Mouse (Mus musculus) MEL (cell line): ENCODE data around the gene Vpreb1. TPM values are rescaled to one million over a fixed set of nuclear protein-coding genes. Genes with fewer than 3 reads are reported as not detected.

ENCODE experiments used
- DNase-seq: peaks from one replicate; pipeline ENCODE4 v3.0.0; 2011; ENCODE audit warnings: low read depth, low spot score
- H3K27ac ChIP-seq: 2 replicates; pipeline ENCODE4 v1.5.1; 2012; ENCODE audit warnings: low read depth, mild to moderate bottlenecking, control low read depth, low read length, moderate library complexity; ENCODE audit not compliant: control insufficient read depth
- H3K27me3 ChIP-seq, 2 experiments: fragments of 150-350 bp in 1 of 2; sonication (generic) in 1 of 2; 2 replicates each; pipeline ENCODE4 v1.6.1; 2012; ENCODE audit warnings: low read length in 2 of 2, mild to moderate bottlenecking in 2 of 2, improper control_type of control experiment in 1 of 2, moderate library complexity in 1 of 2; ENCODE audit not compliant: insufficient read depth in 2 of 2, control insufficient read depth in 1 of 2
- H3K36me3 ChIP-seq, 2 experiments: 2 replicates each; pipeline ENCODE4 v1.6.1; 2012 to 2014; ENCODE audit warnings: low read length in 2 of 2, improper control_type of control experiment in 1 of 2, inconsistent platforms in 1 of 2, mild to moderate bottlenecking in 1 of 2; ENCODE audit not compliant: insufficient read depth in 2 of 2, control insufficient read depth in 1 of 2
- H3K4me1 ChIP-seq, 2 experiments: fragments of 150-350 bp in 1 of 2; sonication (generic) in 1 of 2; 2 replicates each; pipeline ENCODE4 v1.6.1; 2012; ENCODE audit warnings: low read length in 2 of 2, improper control_type of control experiment in 1 of 2, mild to moderate bottlenecking in 1 of 2; ENCODE audit not compliant: insufficient read depth in 2 of 2, control insufficient read depth in 1 of 2
- H3K4me3 ChIP-seq, 2 experiments: fragments of 150-350 bp in 1 of 2; sonication (generic) in 1 of 2; 2 replicates each; pipeline ENCODE4 v1.5.1; 2012; ENCODE audit warnings: low read depth in 2 of 2, low read length in 2 of 2, mild to moderate bottlenecking in 2 of 2, moderate library complexity in 2 of 2, control low read depth in 1 of 2, improper control_type of control experiment in 1 of 2; ENCODE audit not compliant: control insufficient read depth in 1 of 2, insufficient read depth in 1 of 2
- H3K79me2 ChIP-seq: 2 replicates; pipeline ENCODE4 v1.6.1; 2012; ENCODE audit warnings: mild to moderate bottlenecking, low read length, moderate library complexity; ENCODE audit not compliant: control insufficient read depth, poor library complexity, insufficient read depth
- H3K9ac ChIP-seq: 2 replicates; pipeline ENCODE4 v1.6.1; 2012; ENCODE audit warnings: low read depth, mild to moderate bottlenecking, control low read depth, low read length, moderate library complexity; ENCODE audit not compliant: control insufficient read depth, poor library complexity, severe bottlenecking
- H3K9me3 ChIP-seq: fragments of 150-350 bp; sonication (generic); replicated peaks from 2 replicates; pipeline ENCODE4 v1.6.1; 2012; ENCODE audit warnings: mild to moderate bottlenecking, low read length, improper control_type of control experiment, moderate library complexity; ENCODE audit not compliant: insufficient read depth
- BHLHE40 ChIP-seq: IDR thresholded peaks from 2 replicates; pipeline ENCODE4 v1.6.1; 2012; ENCODE audit warnings: low read depth, mild to moderate bottlenecking, inconsistent platforms, low read length, improper control_type of control experiment, borderline replicate concordance
- CHD1 ChIP-seq: IDR thresholded peaks from 2 replicates; pipeline ENCODE4 v1.6.1; 2012; ENCODE audit warnings: low read depth, mild to moderate bottlenecking, inconsistent platforms, low read length, improper control_type of control experiment
- CHD2 ChIP-seq: IDR thresholded peaks from 2 replicates; pipeline ENCODE4 v1.6.1; 2011; ENCODE audit warnings: low read length, improper control_type of control experiment
- E2F4 ChIP-seq: IDR thresholded peaks from 2 replicates; pipeline ENCODE4 v1.6.1; 2011; ENCODE audit warnings: low read depth, low read length, improper control_type of control experiment, borderline replicate concordance
- ELF1 ChIP-seq: IDR thresholded peaks from 2 replicates; pipeline ENCODE4 v1.6.1; 2014; ENCODE audit warnings: low read depth, mild to moderate bottlenecking, inconsistent platforms, low read length, improper control_type of control experiment, moderate library complexity
- EP300 ChIP-seq, 2 experiments: IDR thresholded peaks; 2 replicates each; pipeline ENCODE4 v1.6.1; 2011; ENCODE audit warnings: improper control_type of control experiment in 2 of 2, low read length in 2 of 2, low read depth in 1 of 2, mild to moderate bottlenecking in 1 of 2
- ETS1 ChIP-seq: IDR thresholded peaks from 2 replicates; pipeline ENCODE4 v1.6.1; 2012; ENCODE audit warnings: low read depth, mild to moderate bottlenecking, inconsistent platforms, low read length, improper control_type of control experiment, moderate library complexity
- GABPA ChIP-seq: IDR thresholded peaks from 2 replicates; pipeline ENCODE4 v1.6.1; 2012; ENCODE audit warnings: low read depth, mild to moderate bottlenecking, inconsistent platforms, low read length, improper control_type of control experiment, moderate library complexity
- GATA1 ChIP-seq: IDR thresholded peaks from 2 replicates; pipeline ENCODE4 v1.6.1; 2011; ENCODE audit warnings: low read depth, low read length, improper control_type of control experiment
- HCFC1 ChIP-seq: IDR thresholded peaks from 2 replicates; pipeline ENCODE4 v1.6.1; 2012; ENCODE audit warnings: low read depth, mild to moderate bottlenecking, inconsistent platforms, low read length, improper control_type of control experiment, moderate library complexity
- JUND ChIP-seq: IDR thresholded peaks from 2 replicates; pipeline ENCODE4 v1.6.1; 2011; ENCODE audit warnings: low read depth, mild to moderate bottlenecking, improper control_type of control experiment, low read length
- KAT2A ChIP-seq: conservative IDR thresholded peaks from 2 replicates; pipeline ENCODE4 v1.6.1; 2012; ENCODE audit warnings: low read depth, low read length, improper control_type of control experiment, inconsistent platforms
- MAFK ChIP-seq: IDR thresholded peaks from 2 replicates; pipeline ENCODE4 v1.6.1; 2011; ENCODE audit warnings: low read depth, mild to moderate bottlenecking, low read length, improper control_type of control experiment, borderline replicate concordance
- MAX ChIP-seq: IDR thresholded peaks from 2 replicates; pipeline ENCODE4 v1.6.1; 2011; ENCODE audit warnings: low read length, improper control_type of control experiment
- MAZ ChIP-seq: IDR thresholded peaks from 2 replicates; pipeline ENCODE4 v1.6.1; 2012; ENCODE audit warnings: low read depth, mild to moderate bottlenecking, inconsistent platforms, low read length, improper control_type of control experiment
- MEF2A ChIP-seq: IDR thresholded peaks from 2 replicates; pipeline ENCODE4 v1.6.1; 2014; ENCODE audit warnings: low read depth, mild to moderate bottlenecking, inconsistent platforms, low read length, improper control_type of control experiment; ENCODE audit not compliant: poor library complexity, insufficient replicate concordance, severe bottlenecking; ENCODE audit errors: extremely low read depth
- MXI1 ChIP-seq: IDR thresholded peaks from 2 replicates; pipeline ENCODE4 v1.6.1; 2011; ENCODE audit warnings: mild to moderate bottlenecking, low read depth, low read length, improper control_type of control experiment
- MYB ChIP-seq: IDR thresholded peaks from 2 replicates; pipeline ENCODE4 v1.6.1; 2011; ENCODE audit warnings: mild to moderate bottlenecking, low read depth, low read length, improper control_type of control experiment
- MYC ChIP-seq: IDR thresholded peaks from 2 replicates; pipeline ENCODE4 v1.6.1; 2011; ENCODE audit warnings: low read depth, mild to moderate bottlenecking, low read length, improper control_type of control experiment, moderate library complexity
- NELFE ChIP-seq: IDR thresholded peaks from 2 replicates; pipeline ENCODE4 v1.6.1; 2011; ENCODE audit warnings: low read depth, low read length, improper control_type of control experiment
- NRF1 ChIP-seq: IDR thresholded peaks from 2 replicates; pipeline ENCODE4 v1.6.1; 2014; ENCODE audit warnings: low read depth, mild to moderate bottlenecking, inconsistent platforms, low read length, improper control_type of control experiment, moderate library complexity; ENCODE audit not compliant: poor library complexity, insufficient read depth, severe bottlenecking
- POLR2A ChIP-seq, 2 experiments: IDR thresholded peaks; 2 replicates each; pipeline ENCODE4 v1.6.1; 2011 to 2012; ENCODE audit warnings: low read length in 2 of 2, mild to moderate bottlenecking in 2 of 2, control low read depth in 1 of 2, improper control_type of control experiment in 1 of 2, low read depth in 1 of 2, moderate library complexity in 1 of 2; ENCODE audit not compliant: control insufficient read depth in 1 of 2, insufficient read depth in 1 of 2, poor library complexity in 1 of 2
- RAD21 ChIP-seq: IDR thresholded peaks from 2 replicates; pipeline ENCODE4 v1.6.1; 2011; ENCODE audit warnings: mild to moderate bottlenecking, low read depth, low read length, improper control_type of control experiment
- SIN3A ChIP-seq: IDR thresholded peaks from 2 replicates; pipeline ENCODE4 v1.6.1; 2012; ENCODE audit warnings: low read length, improper control_type of control experiment, inconsistent platforms
- SMC3 ChIP-seq: IDR thresholded peaks from 2 replicates; pipeline ENCODE4 v1.6.1; 2011; ENCODE audit warnings: low read depth, low read length, improper control_type of control experiment
- TAL1 ChIP-seq: IDR thresholded peaks from 2 replicates; pipeline ENCODE4 v1.6.1; 2012; ENCODE audit warnings: mild to moderate bottlenecking, inconsistent platforms, low read length, moderate library complexity, mixed read lengths
- TBP ChIP-seq: IDR thresholded peaks from 2 replicates; pipeline ENCODE4 v1.8.0; 2011; ENCODE audit warnings: low read depth, low read length, improper control_type of control experiment
- TCF12 ChIP-seq: IDR thresholded peaks from 2 replicates; pipeline ENCODE4 v1.6.1; 2014; ENCODE audit warnings: low read depth, mild to moderate bottlenecking, inconsistent platforms, low read length, improper control_type of control experiment, moderate library complexity
- UBTF ChIP-seq: IDR thresholded peaks from 2 replicates; pipeline ENCODE4 v1.6.1; 2012; ENCODE audit warnings: low read depth, mild to moderate bottlenecking, inconsistent platforms, low read length, improper control_type of control experiment, moderate library complexity, borderline replicate concordance; ENCODE audit not compliant: insufficient read depth
- USF1 ChIP-seq: IDR thresholded peaks from 2 replicates; pipeline ENCODE4 v1.6.1; 2014; ENCODE audit warnings: low read depth, mild to moderate bottlenecking, inconsistent platforms, low read length, improper control_type of control experiment, moderate library complexity
- USF2 ChIP-seq, 2 experiments: IDR thresholded peaks; 2 replicates each; pipeline ENCODE4 v1.6.1; 2011 to 2012; ENCODE audit warnings: improper control_type of control experiment in 2 of 2, low read length in 2 of 2, borderline replicate concordance in 1 of 2, inconsistent platforms in 1 of 2, low read depth in 1 of 2, mild to moderate bottlenecking in 1 of 2; ENCODE audit not compliant: insufficient read depth in 1 of 2
- ZC3H11A ChIP-seq: IDR thresholded peaks from 2 replicates; pipeline ENCODE4 v1.6.1; 2012; ENCODE audit warnings: low read depth, mild to moderate bottlenecking, inconsistent platforms, low read length, improper control_type of control experiment
- ZKSCAN1 ChIP-seq: IDR thresholded peaks from 2 replicates; pipeline ENCODE4 v1.6.1; 2012; ENCODE audit warnings: low read depth, mild to moderate bottlenecking, inconsistent platforms, low read length, improper control_type of control experiment, moderate library complexity
- ZMIZ1 ChIP-seq: IDR thresholded peaks from 2 replicates; pipeline ENCODE4 v1.6.1; 2012; ENCODE audit warnings: low read depth, mild to moderate bottlenecking, inconsistent platforms, low read length, improper control_type of control experiment, moderate library complexity
- ZNF384 ChIP-seq: IDR thresholded peaks from 2 replicates; pipeline ENCODE4 v1.6.1; 2012; ENCODE audit warnings: low read depth, mild to moderate bottlenecking, inconsistent platforms, low read length, improper control_type of control experiment
- polyA plus RNA-seq, 2 experiments: library from polyadenylated mRNA; stranded (reverse) in 1 of 2; unstranded in 1 of 2; fragments of >175 nt in 1 of 2; fragments of >200 nt in 1 of 2; gene quantifications; 2 replicates each; pipeline versions ENCODE4 v1.2.1 to v1.2.4; 2012; ENCODE audit warnings: low replicate concordance in 2 of 2, low read depth in 1 of 2; ENCODE audit not compliant: insufficient read length in 2 of 2, insufficient read depth in 1 of 2, missing spikeins in 1 of 2
- total RNA-seq: library from RNA; depleted of rRNA; stranded (reverse); fragments of 300-350 nt; gene quantifications from 2 replicates; pipeline ENCODE4 v1.2.3, GENCODE M21; 2012; rRNA removed

Gene Vpreb1
- total RNA-seq, result not detected in 2 replicates
- under 1 TPM in 1 of 2 experiments, not detected in 1; 0.33 TPM for polyA plus RNA-seq

GRCm38 (mm10) chr16:16870617-16871331 lies at the start of gene Vpreb1, which contains the start of gene Top3b:
Gene Vpreb1, minus strand, starts transcription at chr16:16870843.
Gene Top3b, plus strand, starts transcription at chr16:16870736.
- peaks cover 4 to 10% of the 10 kb centered on the region in 2 experiments for H3K4me1 ChIP-seq
- H3K79me2 ChIP-seq, result peaks cover 14% of the 10 kb centered on the region
- peak within 1 kb of the TSS; percentile 94 to 95 for H3K4me3 ChIP-seq
- peak within 1 kb of the TSS; percentile 97 for H3K27ac ChIP-seq
- H3K36me3 ChIP-seq, result peaks cover 3 to 23% of the 10 kb centered on the region in 2 experiments
- H3K27me3 ChIP-seq, result no peaks in the 10 kb centered on the region
- peak within 1 kb of the TSS; percentile 98 for H3K9ac ChIP-seq
- H3K9me3 ChIP-seq, result no peaks in the 10 kb centered on the region
- DNase-seq, result peak; percentile 97
- TF ChIP-seq USF2 (IDR thresholded peaks at IDR 0.05; ENCODE audit: borderline replicate concordance in 1 of 2, insufficient read depth in 1 of 2, low read depth in 1 of 2, low read length in 2 of 2) (no peak), RAD21 (no peak), MXI1 (peak; percentile 70), POLR2A (IDR thresholded peaks at IDR 0.05; ENCODE audit: control insufficient read depth in 1 of 2, insufficient read depth in 1 of 2, low read depth in 1 of 2, low read length in 2 of 2, poor library complexity in 1 of 2) (peak; percentile 71 to 83; a peak in 2 of 4 replicates), TAL1 (peak; percentile 80), E2F4 (no peak), EP300 (IDR thresholded peaks at IDR 0.05; ENCODE audit: low read depth in 1 of 2, low read length in 2 of 2) (peak; percentile 25 to 32; a peak in 3 of 4 replicates), CHD1 (no peak), MYB (peak; percentile 32; the same call in 1 of the 2 replicates), TCF12 (peak; percentile 87), ETS1 (peak; percentile 64), SIN3A (peak; percentile 95), UBTF (no peak), ZNF384 (no peak; the same call in 1 of the 2 replicates), NELFE (peak; percentile 83), HCFC1 (peak; percentile 93), SMC3 (no peak), ZMIZ1 (peak; percentile 82; the same call in 1 of the 2 replicates), JUND (no peak), ELF1 (peak; percentile 96), GATA1 (0 out of 2 replicates have a peak, but pooled peaks have one; percentile 33), GABPA (no peak), MEF2A (no peak), ZC3H11A (0 out of 2 replicates have a peak, but pooled peaks have one; percentile 10), USF1 (no peak), BHLHE40 (no peak), MYC (peak; percentile 77; the same call in 1 of the 2 replicates), CHD2 (no peak), TBP (peak; percentile 88), NRF1 (peak; percentile 40; the same call in 1 of the 2 replicates), MAX (peak; percentile 67; the same call in 1 of the 2 replicates), MAZ (peak; percentile 78), MAFK (no peak), KAT2A (peak; percentile 60; the same call in 1 of the 2 replicates), ZKSCAN1 (no peak)
